Mouse (Mus musculus): ENCODE data around the gene Cryga.
"Not testable (repeated sequence)": the region's sequence is repeated elsewhere in the genome, so short reads cannot be mapped to it uniquely, and the experiment has no call there.

Gene Cryga

GRCm38 (mm10) chr1:65088567-65089356 lies 14.4 kb downstream of the Cryga start:
- DNase-seq, result no peak

GRCm38 (mm10) chr1:65082188-65082587 lies 21.0 kb downstream of the Cryga start, which contains the start of gene Crygb:
Gene Crygb, minus strand, starts transcription at chr1:65082288.
- no peak for DNase-seq

GRCm38 (mm10) chr1:65075607-65076006 lies 27.6 kb downstream of the Cryga start:
- peak; percentile 7 for DNase-seq

GRCm38 (mm10) chr1:65073589-65073988 lies 29.6 kb downstream of the Cryga start, which contains the start of gene Crygc:
Gene Crygc, minus strand, starts transcription at chr1:65073689.
- DNase-seq, result peak; percentile 18

- no peak for DNase-seq
Observed at GRCm38 (mm10) chr1:65067842-65068241, 35.3 kb downstream of the Cryga start.

- no peak for DNase-seq
Observed at GRCm38 (mm10) chr1:65064201-65064600, 39.0 kb downstream of the Cryga start.

GRCm38 (mm10) chr1:65063352-65063751 lies 39.8 kb downstream of the Cryga start, which contains the start of gene Crygd:
Gene Crygd, minus strand, starts transcription at chr1:65063452.
- no peak for DNase-seq

- DNase-seq, result no peak
Observed at GRCm38 (mm10) chr1:65052140-65052539, 51.0 kb downstream of the Cryga start.

GRCm38 (mm10) chr1:65051696-65052095 lies 51.5 kb downstream of the Cryga start:
- DNase-seq, result no peak

- DNase-seq, result not testable (repeated sequence)
Observed at GRCm38 (mm10) chr1:65050952-65051351, 52.2 kb downstream of the Cryga start, which contains the start of gene Cryge. Gene Cryge, minus strand, starts transcription at chr1:65051149.

Data from embryo, embryonic 11 days (tissue).